Mouse (Mus musculus) ovary, postnatal 36 days (tissue): ENCODE measurements around the gene Entpd1.

Experiments
- DNase-seq: peaks from one replicate; pipeline ENCODE4 v3.0.0; 2022; ENCODE audit warnings: low spot score, mixed read lengths

Entpd1 gene

DNA sequence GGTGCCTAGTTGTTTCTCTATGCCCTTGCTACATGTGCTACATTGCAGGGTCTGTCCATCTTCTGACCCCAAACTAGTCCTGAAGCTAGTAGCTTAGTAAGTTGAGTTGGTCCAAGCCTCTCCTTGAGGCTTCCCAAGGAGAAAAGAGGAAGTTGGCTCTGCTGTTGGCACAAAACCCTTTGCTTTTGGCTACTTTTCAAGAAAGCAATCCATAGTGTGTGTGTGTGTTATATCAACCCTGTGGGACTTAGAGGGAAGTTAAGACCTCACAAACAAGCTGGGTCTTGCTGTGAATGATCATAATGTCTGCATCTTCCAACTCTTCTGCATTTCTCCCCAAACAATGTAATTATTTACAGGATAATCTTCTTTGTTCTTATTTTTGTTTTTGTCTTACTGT is 16.8 kb downstream of the Entpd1 start:
- no peak for DNase-seq

DNA sequence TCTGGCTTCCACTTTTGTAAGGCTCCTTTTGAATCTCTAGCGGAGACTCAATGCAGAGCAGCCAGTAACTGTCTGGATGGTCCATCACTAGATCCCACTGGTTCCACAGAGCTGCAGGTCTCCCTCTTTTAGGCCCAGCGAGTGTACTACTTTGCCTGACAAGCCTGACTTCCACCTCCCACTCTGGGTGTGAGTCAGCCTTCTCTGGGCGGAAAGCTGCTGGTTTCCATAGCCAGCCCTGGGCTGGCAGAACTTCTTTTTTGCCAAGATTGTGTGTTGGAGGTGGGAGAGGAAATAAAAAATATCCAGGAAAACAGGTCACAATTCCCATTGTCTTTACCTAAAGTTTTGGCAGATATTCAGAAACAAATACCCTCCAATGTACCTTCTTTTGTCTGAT is 17.9 kb downstream of the Entpd1 start:
- DNase-seq: no peak

DNA sequence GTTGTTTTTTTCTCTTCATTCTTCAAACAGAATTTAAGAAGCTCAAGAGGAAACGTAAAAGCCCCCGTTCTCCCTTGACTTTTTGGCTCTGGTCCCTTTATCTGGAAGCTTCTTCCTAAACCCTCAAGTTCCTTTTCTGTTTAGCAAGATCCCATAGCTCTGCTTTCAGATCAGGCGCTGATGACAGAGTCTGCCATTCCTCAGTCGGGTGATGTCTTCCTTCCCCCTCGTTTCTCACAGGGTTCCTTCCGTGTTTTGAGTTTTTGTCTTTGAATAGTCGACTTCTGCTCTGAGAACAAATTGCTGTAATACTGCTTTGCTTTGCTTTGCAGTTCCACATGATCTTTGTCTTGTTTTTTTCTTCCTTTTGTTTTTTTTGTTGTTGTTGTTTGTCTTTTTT is 18.4 kb downstream of the Entpd1 start:
- DNase-seq: no peak

DNA sequence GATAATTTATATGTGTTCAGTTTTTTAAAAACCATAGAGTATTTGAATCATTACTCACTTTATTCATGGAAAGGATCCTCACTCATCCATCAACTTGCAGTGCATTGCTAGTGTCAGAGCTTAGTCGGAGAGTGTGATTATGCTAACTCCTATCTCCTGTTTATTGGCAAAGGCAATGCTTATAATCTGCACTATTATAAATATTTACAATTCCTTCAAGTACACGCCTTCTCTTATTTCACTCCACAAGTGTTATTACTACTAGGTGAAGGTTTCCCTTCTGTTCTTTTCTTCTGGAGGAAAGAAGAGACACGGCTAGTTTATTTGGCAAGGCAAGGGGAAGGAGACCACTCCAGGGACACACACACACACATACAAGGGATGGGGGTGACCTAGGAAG is 20.0 kb downstream of the Entpd1 start:
- no peak for DNase-seq

DNA sequence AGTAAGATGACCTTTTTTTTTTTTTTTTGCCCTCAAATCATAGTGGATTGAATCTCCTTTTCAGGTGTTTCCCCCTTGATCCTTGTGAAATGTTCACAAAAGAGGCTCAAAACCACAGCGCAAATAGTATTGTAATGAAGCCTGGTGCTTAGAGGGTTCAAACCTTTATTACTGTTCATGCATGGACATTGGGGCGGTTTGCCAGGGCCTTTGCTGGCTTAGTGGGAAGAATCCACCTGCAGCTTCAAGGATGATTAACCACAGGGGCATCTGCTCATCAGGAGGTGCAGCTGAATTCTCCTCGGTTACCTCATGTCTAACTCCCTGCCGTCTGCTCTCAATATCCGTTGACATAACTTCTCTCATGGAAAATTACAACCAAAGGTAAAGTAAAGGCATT is 20.5 kb downstream of the Entpd1 start:
- DNase-seq: no peak

DNA sequence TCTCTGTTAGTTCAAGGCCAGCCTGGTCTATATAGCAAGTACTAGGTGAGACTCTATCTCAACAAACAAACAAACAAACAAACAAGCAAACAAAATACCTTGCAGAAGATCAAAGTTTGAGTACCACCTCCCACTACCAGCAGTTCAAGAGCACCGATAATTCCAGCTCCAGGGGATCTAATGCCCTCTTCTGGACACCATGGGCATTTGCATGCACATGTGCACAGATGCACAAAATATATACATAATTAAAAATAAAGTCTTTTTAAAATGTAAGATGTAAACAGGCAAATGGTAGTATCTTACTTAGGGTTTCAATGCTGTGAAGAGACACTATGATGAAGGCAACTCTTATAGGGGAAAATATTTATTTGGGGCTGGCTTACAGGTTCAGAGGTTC is 21.0 kb downstream of the Entpd1 start:
- DNase-seq: no peak

DNA sequence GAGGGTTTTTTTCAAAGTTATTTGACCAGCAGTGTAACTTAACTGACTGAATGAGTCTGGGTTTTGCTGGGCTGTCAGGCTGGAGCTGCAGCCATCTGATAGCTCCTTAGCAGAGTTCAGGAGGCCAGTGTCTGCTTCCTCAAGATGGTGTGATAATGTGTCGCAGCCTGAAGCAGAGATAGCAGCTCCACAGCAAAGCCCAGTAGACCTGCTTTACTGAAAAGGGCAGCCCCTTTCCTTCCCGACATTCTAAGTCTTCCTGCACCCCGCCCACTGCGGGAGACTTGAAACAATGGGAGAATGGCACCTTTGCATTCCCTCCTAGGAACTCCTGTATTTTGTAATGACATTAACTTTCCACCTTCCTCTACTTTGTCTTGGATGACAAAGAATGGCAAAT is 24.9 kb downstream of the Entpd1 start:
- no peak for DNase-seq

DNA sequence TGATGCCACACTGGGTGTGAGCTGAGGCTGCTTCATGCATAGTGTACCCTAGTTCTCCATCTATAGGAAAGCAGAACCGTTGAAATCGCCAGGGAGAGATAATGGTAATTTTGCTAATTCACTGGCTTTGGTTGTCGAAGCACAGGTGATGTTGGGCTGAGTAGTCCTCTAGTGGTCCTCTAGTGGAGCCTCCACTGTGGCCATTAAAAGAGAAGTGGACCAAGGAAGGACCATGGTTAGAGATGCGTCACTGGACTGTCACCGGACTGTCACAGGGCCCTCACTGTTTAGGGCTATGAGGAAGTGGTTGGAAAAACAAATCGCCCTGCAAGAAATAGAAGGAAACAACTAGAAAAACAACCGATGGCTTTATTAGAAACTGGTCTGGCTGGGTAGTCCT is 25.4 kb downstream of the Entpd1 start:
- DNase-seq: no peak

DNA sequence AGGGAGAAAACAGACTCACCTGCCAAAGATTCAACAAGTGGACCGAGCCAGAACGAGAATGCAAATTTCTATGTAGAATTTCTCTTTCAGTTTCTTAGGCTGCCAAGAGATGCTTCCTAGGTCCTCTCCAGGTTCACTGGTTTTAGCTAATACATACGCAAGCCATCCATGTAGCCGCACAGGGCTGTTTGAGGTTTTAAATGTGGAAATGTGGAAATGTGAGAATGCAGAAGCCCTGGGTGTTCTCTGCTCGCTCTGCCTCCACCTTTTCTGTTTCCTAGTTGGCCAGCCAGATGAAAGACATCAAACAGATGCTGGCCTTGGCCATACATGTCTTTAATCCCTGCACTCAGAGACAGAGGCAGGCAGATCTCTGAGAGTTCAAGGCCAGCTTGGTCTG is 26.4 kb downstream of the Entpd1 start:
- DNase-seq: no peak

DNA sequence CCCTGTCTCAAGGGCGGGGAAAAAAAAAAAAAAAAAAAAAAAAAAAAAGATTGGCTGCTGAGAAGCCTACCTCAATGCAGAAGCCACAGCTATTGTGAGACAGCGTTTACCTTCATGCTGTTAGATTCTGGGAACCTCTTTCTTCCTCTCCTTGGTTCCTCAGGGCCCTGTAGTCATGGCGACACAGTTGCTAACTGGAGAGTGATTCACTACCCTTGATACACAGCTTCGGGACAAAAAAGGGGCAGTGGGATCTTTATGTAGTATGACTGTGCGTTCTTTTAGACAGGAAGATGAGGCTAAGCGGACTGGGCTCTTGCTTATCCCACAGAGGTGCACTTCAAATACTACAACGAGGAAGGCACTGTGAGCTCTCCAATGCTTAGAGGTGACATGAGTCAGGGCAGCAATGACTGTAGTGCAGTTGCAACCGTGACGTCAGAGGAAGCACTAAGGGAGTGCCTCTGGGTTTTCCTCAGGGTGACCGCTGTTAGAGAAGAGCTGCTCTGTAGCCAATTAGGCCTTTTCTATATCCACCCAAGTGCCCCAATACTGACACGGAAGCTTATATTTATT is 27.7 kb downstream of the Entpd1 start:
- DNase-seq: no peak

DNA sequence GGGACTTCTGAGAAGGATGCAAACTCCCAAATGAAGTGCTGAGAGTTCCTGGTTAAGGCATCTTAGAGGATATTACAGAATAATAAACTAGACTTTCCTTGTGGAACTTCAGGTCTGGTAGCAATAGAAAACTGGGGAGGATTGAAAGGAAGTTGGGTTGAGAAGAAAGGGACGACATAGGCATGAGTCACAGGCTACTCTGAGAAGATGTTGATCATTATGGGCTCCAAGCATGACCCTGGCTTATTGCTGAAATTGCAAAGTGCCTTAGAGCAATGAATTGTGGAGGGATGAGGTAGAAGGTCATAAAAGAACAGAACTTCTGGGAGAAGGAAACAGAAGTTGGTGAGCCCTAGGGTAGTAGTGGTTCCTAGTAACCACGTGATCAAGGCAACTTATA is 28.6 kb downstream of the Entpd1 start:
- no peak for DNase-seq

DNA sequence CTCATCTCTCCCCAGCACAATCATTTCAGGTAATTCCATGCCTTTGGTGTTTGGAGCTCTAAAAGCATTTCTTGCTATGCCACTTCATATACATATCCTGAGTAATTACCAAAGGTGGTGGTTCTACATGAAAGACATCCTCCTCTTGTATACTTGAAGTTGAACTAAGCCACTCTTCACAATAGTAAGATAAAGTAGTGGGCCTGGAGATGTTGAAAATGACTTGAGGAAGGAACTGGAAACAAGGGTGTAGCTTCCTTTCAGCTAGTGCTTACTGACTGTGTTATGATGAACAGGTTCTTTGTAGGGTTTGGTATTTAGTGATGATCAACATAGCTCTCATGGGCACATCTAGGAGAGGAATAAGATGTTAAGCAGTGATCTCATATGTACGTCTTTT is 31.7 kb downstream of the Entpd1 start:
- no peak for DNase-seq

DNA sequence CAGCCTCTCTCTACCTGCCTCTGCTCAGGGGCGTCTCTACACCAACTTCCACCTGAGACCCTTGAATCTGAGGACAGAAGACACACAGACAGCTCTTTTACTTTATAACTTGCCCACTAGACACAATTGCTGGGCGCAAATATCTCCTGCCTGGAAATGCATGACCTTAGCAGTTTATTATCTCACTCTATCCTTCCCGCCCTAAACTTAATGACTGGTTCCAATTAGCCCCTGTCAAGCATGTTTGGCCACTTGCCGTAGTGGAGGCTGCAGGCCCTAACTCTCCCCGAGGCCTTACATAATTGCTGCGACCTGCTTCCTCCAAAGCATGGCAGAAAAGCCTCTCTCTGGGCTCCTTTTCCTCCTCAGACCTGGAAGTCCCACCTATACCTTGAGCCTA is 34.2 kb downstream of the Entpd1 start:
- DNase-seq: no peak

DNA sequence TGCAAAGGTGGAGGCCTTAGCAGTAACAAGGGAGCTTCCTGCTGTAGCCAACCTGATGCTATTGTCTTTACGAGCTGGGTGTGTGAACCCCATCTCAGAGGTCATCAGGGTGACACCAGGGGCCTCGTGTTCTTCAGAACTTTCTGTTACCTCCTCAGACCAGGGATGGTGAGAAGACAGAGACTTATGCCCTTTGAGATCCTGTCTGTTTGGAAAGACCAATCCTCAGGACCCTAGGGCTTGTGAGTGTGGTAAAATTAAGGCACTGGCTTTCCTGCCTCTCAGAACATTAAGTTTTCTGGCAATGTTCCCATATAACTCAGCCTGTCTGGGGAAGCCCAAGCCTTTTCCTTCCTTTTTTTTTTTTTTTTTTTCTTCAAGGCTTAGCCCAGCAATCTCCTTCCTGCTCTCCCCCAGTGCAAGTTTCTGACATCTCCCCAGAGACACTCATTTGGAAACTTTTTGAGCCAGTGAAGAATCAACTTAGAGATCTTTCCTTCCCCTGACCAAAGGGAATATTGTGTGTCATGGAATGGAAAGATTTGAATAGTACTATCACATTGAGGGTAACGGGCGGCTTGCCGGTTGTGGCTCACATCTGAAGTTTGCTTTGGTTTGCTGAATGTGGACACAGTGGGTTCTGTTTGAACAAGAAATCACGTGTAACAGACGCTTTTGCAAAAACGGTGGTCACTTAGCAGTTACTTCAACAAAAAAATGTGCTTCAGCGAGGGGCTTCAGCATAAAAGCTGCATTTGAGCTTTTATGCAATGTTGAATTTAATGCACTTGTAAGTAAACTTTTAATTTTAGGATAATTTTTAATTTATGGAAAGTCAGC is 35.4 kb downstream of the Entpd1 start:
- no peak for DNase-seq

DNA sequence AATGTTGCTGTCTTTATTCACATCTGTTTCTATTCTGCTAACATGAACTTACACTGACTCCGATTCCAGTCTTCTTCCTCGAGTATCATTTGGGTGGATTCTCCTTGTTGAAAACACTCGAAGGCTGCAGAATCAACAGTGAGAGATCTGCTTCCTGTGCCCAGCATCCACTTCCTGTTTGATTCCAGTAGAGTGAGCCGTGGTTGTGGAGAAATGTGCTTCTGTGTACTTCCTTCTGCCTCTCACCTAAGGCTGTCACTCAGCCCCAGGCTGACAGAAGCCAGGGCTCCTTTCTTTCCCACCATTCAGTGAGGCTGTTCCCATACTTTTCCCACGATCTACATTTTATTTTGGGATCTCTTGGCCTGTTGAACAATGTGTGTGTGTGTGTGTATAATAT is 37.9 kb downstream of the Entpd1 start:
- no peak for DNase-seq

DNA sequence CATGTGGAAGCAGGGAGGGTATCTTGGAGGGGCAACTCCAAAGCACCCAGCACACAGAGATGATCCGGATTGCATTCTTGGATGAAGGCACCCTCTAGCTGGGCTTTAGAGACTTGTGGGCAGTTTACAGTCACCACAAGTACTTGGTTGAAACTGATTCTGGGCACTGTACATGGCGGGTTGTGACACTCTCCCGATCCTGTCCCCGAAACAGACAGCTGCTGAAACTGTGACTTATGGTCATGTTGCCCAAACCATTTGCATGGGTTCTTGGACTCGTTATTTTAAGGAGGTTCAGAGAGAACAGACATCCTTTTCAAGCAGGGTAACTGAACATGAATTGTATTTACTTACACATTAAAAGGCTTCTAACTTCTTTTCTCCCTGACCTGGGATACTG is 44.0 kb downstream of the Entpd1 start:
- no peak for DNase-seq

DNA sequence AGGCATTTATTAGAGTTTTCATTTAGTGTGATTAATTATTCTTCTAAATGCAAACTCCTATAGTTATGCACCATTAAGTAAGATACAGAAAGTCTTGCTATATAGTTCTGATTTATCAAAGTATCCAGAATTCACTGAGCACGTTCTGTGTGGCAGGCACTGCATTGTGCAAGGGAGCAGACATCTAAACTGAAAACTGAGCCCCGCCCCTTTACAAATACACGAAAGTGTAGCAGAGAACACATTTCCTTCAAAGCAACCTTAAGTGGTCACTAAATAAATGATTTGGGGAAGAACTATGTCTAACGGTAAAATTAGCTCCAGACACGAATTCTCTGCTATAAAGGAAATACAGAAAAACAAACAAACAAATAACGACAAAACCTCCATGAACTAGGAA is 46.1 kb downstream of the Entpd1 start:
- DNase-seq: no peak

DNA sequence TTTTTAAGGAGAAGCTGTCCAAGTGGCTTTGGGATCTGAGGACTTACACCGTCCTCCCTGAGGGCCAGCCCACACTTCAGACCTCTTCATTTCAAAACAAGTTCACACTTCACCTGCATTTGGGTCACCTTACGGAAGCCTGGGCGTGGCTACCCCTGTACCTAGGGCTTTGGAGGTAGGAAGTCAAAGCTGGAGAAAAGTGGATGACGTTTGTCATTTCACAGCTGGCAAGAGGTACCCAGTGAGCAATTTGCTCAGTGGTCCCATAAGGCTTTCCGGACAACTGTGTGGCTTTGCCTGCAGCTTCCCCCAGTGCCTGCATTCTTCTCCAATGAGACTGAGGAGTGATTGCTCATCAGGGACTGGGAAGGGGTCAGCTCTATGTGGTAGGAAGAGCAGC is 46.8 kb downstream of the Entpd1 start:
- no peak for DNase-seq

DNA sequence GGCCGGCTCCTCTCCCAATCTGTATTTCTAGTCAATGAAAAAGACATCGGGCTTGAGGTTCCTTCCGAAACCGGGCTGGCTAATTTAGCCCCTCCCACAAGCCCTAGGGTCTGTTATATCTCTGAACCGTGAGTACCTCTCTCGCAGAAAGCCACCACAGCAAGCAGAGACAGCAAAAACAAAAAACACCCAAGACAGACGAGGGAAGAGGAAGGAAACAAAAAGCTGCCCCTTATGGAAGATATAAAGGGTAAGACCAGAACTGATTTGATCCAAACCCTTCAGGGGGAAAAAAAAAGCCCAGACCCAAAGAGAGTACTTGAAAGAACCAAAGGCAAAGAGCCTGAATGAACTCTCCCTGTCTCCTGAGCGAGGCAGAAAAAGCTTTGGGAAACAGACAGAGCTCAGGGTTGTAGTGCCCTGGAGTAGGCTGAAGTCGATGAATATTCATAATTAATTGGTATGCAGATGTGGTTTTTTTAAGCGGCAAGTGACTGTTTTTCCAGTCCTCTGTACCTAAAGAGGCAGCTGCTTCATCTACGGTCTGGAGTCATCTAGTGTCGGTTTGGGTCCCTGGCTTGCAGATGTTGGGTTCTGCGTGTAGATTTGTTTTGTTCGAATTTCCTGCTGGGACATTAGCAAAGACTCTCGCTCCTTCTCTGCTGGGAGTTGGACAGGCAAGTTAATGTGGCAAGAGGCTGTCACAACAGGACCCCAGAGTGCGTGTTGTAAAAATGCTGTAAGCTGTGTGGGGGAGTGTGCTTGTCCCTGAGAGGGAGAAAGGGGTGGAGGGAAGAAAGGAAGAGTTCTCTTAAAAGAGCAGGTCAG is 47.7 kb downstream of the Entpd1 start:
- DNase-seq: peak; percentile 18

DNA sequence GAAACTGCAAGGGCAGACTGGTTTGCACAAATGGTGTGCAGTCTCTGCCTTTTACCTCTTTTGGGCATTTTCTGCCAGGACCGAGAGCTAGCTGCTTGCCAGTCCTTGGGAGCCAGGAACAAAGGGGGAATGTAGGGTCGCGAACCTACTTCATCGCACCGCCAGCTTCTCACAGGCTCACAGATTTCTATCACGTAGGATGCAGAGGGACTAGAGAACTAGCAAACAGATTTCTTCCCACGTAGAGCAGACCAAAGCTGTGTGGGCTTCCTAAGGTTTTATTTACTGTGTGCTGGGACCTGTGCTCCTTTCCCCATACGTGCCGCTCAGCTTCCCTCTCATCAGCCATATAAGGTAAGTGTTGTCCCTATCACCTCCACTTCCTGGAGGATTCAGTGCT is 48.3 kb downstream of the Entpd1 start:
- no peak for DNase-seq

DNA sequence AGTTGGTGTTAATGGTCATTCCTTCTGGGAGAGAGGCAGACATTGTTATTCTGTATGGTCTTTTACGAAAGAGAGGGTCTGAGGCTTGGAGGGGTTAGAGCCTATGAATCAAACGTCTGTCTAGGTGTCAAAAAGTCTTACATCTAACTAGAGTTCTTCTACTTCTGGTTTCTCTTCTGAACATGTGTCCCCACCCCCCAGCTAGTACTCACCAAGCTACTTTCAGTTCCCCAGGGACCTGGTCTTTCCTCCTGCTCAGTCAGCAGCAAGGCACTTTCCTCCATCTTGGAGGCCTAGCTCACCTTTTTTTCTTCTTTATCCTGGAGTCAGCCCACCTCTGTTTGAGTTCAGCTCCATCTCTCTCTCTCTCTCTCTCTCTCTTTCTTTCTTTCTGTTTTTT is 48.9 kb downstream of the Entpd1 start:
- DNase-seq: no peak

DNA sequence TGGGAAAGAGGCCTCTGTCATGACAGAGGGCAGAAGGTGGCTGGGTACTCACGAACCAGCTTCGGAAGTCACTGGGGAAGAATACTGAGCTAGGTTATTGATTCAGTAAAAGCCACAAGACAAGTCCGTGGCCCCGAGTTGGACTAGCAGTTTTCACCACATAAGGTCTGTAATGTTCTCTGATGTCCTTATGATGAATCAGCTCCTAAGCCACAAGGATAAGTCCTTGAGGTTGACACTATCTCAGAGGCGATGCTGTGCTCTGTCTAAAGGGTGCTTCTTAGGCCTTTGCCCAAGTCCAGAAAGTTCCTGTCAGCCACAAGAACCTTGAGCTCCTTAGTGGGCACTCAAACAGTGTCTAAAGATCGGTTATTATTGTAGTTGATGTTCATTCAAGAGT is 49.7 kb downstream of the Entpd1 start:
- DNase-seq: no peak

DNA sequence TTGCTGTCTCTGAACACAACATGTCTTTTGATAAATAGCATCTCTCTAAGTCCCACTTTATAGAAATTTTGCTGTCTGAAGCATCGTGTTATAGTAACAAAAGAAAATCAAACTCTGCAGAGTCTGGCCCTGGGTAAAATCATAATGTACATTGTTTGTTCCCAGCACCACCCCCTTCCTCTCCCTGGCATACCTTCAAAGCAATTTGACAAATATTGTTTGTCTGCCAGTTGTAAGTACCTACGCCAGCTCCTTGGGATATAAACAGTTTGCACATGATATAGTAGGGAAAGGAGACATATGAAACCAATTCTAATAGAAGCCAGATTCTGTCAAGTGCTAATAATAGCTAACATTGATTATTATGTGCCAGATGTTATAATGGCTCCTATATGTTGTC is 50.6 kb downstream of the Entpd1 start:
- DNase-seq: no peak
